Mouse (Mus musculus) left cerebral cortex, postnatal 14 days (tissue): ENCODE results near the gene Mindy3. TPM values are rescaled to one million over a fixed set of nuclear protein-coding genes. Genes with fewer than 3 reads are reported as not detected.
A peak's percentile ranks its signal among the peaks of the same experiment; 100 is the strongest.

Experiments used
- DNase-seq, 2 experiments: peaks; one replicate each; pipeline ENCODE4 v3.0.0; 2021 to 2022; ENCODE audit warnings: low spot score in 2 of 2, mixed read lengths in 1 of 2
- intact Hi-C: fragments of 180-260 bp; cut with DNase I; formaldehyde crosslinking; loops from one replicate; pipeline ENCODE4 v1.15.1; 2025
- total RNA-seq, 2 experiments: library from RNA; stranded (reverse); gene quantifications; 2 replicates each; pipeline ENCODE4 v1.2.3; 2021

Mindy3 gene
- total RNA-seq, 2 experiments from 2014 or later = 67.9 to 69.0 TPM

DNA sequence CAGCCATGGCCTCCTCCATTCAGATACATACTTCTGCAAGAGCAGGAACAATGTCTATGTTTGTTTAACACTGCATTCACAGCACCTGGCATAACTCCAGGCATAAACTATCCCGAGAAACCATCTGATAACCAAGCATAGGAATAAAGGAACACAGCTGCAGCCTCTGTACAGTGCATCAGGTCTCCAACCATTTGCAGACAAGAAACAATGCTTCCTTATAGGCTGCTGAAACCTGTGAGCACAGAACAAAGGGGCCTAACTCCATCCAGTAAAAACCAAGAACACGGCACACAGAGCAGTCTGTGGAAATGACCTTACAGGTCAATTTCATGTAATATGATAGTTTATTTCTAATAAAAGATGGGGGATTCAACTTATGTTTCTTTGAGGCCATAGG lies 39.0 kb downstream of the Mindy3 start:
- intact Hi-C loops = no loop called here
- no peak for DNase-seq

DNA sequence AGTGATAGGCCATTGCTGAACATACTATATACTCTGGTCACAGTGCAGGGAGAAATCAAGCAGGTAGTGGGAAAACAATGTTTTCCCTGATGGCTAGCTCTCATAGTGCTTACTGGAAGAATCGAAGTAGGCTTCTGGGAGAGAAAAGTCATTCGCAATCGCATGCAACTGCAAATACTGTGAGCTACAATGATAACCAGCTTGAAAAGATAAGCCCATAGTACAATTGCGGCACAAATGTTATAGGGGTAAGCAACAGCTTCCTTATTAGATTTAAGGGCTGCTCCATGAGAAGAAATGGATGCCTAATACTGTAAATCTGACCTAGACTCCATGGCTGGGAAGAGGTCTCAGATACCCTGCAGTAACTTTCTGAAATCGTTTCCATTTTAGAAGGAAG lies 40.7 kb downstream of the Mindy3 start:
- intact Hi-C loops = no loop called here
- DNase-seq = no peak

DNA sequence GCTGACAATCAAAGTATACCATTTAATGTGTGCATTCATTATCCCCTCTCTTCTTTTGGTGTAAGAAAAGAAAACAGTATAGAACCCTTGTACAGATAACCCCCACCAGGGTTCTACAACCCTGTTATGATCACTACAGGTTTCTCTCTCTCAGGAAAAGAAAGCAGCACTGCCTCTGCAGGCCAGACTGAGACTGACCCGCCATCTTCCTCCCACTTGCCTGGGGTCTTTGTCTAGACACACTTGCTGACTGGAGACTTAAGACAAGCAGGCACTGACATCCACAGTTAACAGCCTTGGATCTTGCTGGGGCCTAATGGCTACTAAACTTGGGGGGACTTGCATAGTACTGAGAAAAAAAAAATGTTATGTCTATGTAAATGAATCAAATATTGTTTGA lies 42.2 kb downstream of the Mindy3 start:
- DNase-seq = no peak
- intact Hi-C loops = no loop called here

DNA sequence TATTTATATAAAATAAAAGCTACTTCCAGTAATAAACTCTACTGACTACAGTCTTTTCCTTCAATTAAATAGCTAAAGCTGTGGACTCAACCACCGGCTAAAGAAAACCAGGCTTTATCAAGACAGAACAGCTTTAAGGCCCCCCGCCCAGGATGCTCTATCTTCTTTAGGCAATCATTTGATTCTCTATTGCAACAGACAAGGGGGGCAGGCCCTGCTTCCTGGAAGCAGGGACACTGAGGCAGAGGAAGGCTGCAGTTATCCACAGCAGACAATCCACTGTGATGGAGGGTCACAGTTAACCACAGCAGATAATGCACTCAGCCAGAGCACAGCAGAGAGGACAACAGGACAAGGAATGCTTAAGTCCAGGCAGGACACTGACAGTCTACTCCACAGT lies 46.4 kb downstream of the Mindy3 start:
- intact Hi-C loops = no loop called here
- DNase-seq = no peak

DNA sequence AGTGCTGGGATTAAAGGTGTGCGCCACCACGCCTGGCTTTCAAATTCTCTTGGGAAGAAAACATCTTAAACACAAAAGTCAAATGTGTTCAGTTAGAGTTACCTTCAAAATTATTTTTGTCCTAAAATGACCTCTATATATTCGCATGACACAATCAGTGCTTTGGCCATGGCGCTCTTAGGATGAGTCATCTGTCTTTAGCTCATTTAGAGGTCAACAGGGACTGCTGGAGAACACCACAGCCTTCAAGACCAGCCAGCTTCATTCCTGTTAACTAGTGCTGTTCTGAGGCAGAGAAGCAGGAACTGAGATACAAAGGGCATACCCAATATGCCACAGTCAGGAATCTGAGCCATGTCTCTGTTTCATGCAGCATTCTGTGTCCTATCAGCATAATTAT lies 47.9 kb downstream of the Mindy3 start:
- no peak for DNase-seq
- intact Hi-C loops = no loop called here

DNA sequence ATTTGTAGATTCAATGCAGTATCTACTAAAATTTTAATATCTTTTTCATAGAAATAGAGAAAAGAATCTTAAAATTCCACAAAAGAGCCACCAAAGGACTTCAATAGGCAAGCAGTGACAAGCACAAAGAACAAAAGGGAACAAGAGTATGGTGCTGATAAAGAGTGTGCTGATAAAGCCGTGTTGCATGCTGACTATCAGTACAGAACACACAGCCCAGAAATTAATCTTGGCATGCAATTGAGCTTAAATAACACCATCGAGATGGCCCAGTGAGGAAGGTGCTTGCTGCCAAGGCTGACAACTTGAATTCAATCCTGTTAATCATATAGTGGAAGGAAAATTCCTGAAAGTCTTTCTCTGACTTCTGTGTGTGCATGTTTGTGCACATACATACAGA lies 50.8 kb downstream of the Mindy3 start:
- intact Hi-C loops = no loop called here
- DNase-seq = no peak

DNA sequence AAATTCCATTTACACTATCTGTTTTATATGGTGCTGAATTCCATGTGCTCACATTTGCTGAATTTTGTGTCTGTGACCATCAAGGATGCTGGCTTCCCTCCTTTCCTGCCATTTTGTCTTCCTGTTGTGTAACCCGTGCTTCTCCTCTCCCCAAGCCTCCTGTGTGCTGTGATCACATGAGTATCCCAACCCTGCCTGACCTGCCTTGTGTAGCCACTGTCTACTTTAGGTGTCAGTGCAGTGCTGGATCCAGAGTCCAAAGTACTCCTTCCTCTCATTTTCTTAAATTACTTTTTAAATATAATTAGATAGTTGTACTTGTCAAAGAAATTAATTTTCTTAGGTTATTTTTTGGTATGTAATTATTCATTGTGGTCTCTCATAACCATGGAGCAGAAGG lies 51.3 kb downstream of the Mindy3 start:
- intact Hi-C loops = no loop called here
- DNase-seq = no peak

DNA sequence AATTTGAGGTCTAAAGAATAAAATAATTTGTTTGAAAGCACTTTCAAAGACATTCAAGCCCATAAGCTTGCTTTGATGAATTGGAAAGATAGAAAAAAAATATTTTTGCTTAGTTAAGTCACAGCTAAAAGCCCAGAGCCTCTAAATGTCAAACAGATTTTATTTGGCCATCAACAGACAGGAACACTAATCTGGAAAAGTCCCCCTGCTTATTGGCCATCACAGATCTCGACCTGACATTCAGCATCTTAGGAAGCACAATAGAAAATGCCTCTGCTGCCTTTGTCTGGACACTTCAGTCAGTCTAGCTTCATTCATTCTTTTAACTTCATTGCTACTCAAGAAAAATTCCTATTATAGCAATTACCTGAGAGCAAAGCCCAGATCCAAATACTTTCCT lies 58.0 kb downstream of the Mindy3 start:
- no peak for DNase-seq

DNA sequence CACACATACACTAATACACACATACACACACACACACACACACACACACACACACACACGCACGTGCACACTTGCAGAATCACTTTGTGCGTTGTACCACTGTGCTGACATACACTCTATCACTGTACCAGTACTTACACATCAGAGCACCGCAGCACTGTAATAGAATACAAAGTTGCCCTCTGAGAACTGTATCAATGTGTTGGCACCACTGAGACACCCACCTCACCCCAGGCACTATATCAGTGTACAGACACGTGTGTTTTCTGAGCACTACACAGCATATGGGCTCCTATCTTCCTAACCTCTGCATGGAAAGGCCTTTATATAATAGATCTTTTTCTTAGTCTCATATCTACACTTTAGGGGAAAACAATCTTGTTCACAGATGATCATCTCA lies 64.4 kb downstream of the Mindy3 start:
- intact Hi-C loops = no loop called here
- no peak for DNase-seq

More for the DNA sequence above, 58.0 kb downstream of the Mindy3 start:
- intact Hi-C loops = no loop called here

DNA sequence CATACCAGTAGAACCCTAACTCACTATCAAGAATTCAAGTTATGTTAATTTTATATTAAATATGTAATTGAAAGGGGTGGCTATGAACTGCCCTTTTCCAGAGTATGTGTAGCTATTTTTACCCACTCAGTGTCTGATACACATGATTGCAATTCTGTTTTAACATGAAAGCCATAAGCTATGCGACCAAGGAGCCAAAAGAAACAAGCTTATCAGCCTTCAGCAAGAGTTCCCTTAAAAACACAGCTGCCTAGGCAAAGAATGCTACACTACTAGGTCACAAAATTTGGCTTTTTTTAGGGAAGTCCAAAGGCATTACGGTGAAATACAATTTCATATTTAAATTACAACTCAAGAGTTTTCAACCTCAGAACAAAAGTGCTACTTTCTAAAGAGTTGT lies 70.4 kb downstream of the Mindy3 start:
- intact Hi-C loops = no loop called here
- DNase-seq = no peak

DNA sequence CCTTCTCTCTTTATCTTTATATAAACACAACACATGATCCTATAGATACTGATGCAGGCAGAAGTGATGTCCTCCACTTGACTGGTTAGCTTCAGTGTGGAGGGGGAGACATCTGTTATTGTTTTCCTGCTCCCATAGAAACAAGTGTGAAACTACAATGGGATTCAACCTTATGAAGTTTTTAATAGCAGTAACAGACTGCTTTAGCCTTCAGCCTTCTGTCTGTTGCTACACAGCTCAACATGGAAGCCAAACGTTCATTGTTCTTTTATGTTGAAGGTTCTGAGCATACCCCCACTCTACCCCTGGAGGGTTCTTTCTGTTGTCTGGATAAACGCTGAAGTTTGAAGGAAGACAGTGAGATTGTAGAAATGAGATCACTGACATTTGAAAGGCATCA lies 87.3 kb downstream of the Mindy3 start:
- intact Hi-C loops = no loop called here
- peak in 1 of 2 experiments; percentile 34 for DNase-seq

DNA sequence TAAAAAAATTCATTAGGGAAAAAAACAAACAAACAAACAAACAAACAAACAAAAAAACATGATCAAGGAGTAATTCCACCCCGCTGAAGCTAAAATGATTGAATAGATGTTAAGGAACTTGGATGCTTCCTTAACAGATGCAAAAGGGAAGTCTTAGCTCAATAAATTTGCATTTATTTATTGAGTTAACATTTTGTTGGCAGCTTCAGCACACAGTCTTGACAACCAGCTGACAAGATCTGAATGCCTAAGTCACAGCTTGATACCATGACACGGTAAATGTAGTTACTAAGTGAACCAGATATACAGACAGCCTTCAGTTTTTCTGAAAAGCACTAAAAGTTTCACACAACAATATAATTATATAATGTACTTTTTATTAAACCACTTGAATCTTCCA lies 89.7 kb downstream of the Mindy3 start:
- DNase-seq = no peak
- intact Hi-C loops = no loop called here

DNA sequence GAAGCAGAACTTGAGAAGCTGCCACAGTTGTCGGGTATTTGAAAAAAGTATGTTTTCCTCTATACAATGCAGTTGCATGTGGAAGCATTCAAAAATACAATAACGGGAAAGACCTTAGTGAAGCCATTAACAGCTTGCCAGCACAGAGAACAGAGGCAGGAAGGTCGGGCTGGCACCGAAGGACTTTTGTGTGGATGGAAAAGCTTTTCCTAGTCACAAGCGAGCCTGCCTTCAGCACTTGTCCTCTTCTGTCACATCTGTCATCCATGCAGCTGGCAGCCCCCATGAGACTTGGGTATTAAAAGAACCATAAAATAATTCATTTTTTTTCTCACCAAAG lies 90.2 kb downstream of the Mindy3 start:
- DNase-seq = no peak
- intact Hi-C loops = no loop called here

DNA sequence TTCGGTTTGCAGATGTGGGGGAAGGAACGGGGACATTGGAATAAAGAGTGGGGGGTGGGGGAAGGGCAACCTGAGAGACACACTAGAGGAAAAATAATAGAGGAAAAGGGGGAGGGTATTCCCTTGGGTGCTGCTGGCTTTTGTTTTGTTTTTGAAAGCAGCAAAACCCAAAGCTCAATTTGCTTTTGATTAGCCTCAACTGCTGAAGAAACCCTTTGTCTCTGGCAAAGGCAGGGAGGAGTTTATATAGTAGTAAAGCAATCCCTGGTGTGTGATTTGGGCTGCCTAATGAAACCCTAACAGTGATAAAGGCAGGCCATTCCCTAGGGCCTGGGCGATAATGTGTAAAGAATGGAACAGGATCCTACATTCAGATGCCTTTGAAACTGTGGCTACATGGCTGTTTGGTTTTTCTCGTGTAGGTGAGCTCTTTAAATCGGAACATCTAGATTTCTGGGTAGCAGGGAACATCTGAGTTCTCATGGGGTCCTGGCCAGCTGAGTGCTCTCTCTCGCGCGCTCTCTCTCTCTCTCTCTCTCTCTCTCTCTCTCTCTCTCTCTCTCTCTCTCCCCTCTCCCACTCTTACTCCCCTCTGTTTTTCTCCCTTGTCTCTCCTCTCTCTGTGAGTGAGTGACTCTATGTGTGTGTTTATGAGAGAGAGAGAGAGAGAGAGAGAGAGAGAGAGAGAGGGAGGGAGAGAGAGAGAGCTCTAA lies 90.8 kb downstream of the Mindy3 start:
- intact Hi-C loops = no loop called here
- DNase-seq = no peak

DNA sequence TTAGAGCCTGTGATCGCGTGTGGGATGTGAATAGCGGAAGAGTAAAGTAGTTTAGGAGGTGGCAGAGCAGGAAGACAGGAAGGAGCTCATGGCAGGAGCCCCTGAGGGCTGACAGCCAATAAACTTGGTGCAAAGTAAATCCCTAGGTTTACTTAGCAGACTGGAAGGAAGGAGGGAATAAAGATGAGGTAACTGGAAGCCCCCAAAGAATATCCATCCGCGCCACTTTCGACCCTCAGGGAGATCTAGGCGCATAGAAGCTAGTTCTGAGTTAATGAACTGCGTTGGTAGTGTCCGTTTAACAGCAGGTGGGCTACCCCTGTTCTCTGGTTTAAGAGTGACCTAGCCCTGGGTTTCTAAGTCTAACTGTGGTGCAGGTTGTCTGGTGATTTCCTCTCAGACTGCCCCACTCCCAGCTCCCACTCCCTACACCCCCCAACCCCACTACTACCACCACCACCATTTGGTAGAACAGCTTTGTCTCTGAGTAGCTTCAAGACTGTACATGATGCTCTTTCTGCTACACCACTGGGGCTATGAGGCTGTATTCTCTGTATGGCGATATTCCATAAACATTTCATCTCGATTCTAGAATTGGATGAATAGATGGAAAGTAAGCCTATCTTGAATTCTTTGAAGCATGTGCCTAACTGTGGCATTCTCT lies 91.4 kb downstream of the Mindy3 start:
- intact Hi-C loops = no loop called here
- no peak for DNase-seq

DNA sequence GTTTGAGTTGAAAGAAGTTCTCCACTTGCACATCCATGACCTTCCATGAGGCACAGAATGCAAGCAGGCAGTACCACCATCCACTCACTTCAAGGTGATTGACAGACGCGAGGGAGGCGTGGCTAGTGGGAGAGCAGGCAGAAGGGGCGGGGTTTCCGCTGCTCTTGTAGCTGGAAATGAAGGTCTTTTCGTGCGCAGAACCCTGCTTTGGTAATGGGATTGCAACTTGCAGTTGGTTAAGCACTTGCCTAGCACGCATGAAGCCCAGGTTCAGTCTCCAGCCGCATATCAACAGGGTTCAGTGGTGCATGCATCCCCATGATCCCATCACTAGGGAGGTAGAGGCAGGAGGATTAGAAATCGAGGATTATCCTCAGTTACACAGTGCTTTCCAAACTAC lies 92.1 kb downstream of the Mindy3 start:
- no peak for DNase-seq
- intact Hi-C loops = no loop called here

DNA sequence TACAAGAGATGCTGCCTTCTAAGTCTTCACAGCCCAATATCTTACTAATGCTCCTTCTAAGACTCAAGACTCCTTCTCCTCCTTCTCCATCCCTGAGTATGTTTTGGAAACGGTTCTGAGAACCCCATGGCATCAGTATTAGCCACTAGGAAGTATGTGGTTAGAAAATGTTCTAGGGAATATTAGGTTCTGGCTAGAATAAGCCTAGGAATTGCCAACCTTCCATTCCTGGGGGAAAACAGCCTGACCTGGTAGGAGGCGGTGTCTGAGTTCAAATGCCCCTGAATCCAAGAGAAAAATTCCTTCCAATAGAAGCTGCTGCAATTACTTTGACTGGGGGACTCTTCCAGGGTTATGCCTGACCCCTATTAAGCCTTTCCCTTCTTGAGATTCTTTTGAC lies 93.4 kb downstream of the Mindy3 start:
- no peak for DNase-seq
- intact Hi-C loops = no loop called here

DNA sequence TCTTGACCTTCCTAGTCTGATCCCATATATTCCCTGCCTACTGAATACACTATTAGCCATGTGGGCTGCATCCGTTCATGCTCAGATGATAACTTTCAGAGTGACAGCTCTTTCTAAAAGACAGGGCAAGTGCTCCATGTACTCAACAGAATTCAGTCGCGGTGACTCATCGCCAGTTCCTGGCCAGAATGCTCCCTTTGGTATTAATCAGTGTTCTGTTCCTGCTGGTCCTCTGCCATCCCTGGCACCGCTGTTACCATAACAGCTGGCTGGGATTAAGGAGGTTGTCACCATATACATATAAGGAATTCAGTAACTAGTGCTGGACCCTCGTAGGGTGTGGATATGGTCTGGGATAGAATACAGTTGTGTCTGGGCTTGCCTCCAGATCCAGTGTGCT lies 93.9 kb downstream of the Mindy3 start:
- intact Hi-C loops = no loop called here
- no peak for DNase-seq

DNA sequence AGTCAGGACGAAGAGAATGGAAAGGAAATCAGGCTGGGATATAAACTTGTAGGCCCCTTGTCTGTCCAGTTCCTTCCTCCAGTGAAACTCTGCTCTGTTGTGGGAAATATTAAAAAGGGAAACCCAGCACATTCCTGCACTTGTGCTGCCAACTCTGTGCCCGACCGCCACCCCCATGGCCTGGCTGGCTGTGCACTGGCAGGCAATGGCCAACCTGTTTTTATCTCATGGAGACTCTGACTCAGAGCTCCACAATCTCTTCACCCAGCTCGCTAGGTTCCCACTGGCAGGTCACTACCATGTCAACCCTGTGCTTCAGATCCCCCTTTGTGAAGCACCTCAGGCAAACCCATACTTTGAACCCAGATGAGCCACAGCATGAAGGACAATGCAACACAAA lies 98.4 kb downstream of the Mindy3 start:
- intact Hi-C loops = no loop called here
- DNase-seq = no peak

DNA sequence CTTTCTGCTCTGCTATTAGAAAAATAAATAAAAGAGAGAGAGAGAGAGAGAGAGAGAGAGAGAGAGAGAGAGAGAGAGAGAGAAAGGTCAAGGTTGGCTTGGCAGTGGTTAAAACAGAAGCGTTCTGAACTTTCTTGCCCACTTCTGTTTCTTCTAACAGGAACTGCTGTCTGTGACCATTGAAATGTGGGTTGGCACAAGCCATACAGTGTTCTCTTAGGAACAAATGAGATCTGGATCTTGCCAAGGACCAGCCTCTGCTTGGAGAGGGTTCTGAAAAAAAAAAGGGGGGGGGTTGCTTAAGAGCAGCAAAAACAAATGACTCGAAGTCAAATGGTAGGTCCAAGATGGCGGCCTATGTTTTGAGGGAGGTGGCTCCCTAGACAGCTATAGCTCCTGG lies 100.6 kb downstream of the Mindy3 start:
- DNase-seq = no peak
- intact Hi-C loops = no loop called here

DNA sequence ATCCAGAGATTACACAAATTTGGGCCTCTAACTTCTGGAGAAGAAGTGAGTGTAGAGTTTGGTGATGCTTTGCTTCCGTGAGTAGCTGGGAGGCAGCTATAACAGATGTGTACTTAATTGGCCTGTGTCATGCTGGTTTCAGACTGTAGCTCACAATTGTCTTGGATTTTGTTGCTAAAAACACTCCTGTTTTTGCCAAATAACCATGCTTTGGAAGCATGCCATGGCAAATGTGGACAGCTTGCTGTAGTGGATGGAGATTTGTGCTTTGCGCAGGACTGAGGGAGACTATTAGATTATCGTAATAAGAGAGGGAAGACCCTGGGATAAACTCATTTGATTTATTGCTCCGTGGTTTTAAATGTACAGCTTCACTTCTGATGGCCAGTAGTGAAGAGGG lies 101.2 kb downstream of the Mindy3 start:
- intact Hi-C loops = no loop called here
- no peak for DNase-seq

DNA sequence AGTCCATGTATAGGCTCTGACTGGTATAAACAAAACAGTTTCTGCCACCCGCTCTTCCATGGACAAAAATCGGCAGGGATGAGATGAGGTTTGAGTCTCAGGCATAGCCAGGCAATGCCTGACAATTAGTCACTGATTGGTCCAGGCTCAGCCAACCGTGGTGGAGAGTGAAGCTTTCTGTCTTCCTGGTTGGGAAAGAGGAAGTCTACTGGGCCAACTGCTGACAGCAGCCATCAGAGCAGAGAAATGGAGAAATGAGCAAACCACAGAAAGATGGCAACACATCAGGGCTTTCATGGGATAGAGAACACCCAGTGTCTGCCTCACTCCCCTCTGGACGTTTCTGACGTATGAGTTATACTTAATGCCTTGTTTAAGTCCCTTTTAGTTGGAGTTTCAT lies 101.9 kb downstream of the Mindy3 start:
- DNase-seq = no peak
- intact Hi-C loops = no loop called here
